Mouse (Mus musculus) myocyte (in vitro differentiated cells): ENCODE measurements at regions not wholly inside any gene's neighbourhood (a gene's known extent, or its start where the extent isn't known, plus 50 kb on each side); places are given as distances from the start of the nearest gene placed in this dataset.

ENCODE experiments used
- H3K27me3 ChIP-seq: one replicate; pipeline ENCODE4 v1.6.1; 2011; ENCODE audit not compliant: control insufficient read depth, insufficient read depth, insufficient read length
- H3K36me3 ChIP-seq: one replicate; pipeline ENCODE4 v1.6.1; 2011; ENCODE audit not compliant: control insufficient read depth, insufficient read depth
- H3K4me2 ChIP-seq: one replicate; pipeline ENCODE4 v1.6.1; 2011; ENCODE audit warnings: low read depth, control low read depth
- H3K4me3 ChIP-seq: one replicate; pipeline ENCODE4 v1.5.1; 2011; ENCODE audit warnings: mild to moderate bottlenecking, control low read depth, moderate library complexity
- H3K79me2 ChIP-seq: one replicate; pipeline ENCODE4 v1.6.1; 2011; ENCODE audit not compliant: control insufficient read depth, insufficient read depth
- H3ac ChIP-seq: one replicate; pipeline ENCODE4 v1.6.1; 2011; ENCODE audit not compliant: control insufficient read depth, insufficient read length
- CEBPB ChIP-seq: IDR thresholded peaks from 2 replicates; pipeline ENCODE4 v1.6.1; 2011; ENCODE audit warnings: mild to moderate bottlenecking, moderate library complexity; ENCODE audit not compliant: poor library complexity, insufficient read depth, severe bottlenecking
- E2F4 ChIP-seq: IDR thresholded peaks from one replicate; pipeline ENCODE4 v1.6.1; 2011; ENCODE audit warnings: mild to moderate bottlenecking, control low read depth, moderate library complexity; ENCODE audit not compliant: insufficient read depth
- MAX ChIP-seq: IDR thresholded peaks from one replicate; pipeline ENCODE4 v1.6.1; 2011; ENCODE audit warnings: low read depth, mild to moderate bottlenecking, control low read depth
- MYOD1 ChIP-seq, 3 experiments: IDR thresholded peaks; one replicate each; pipeline ENCODE4 v1.6.1; 2011; ENCODE audit warnings: control low read depth in 2 of 3, low read depth in 2 of 3, mild to moderate bottlenecking in 2 of 3, moderate library complexity in 1 of 3; ENCODE audit not compliant: insufficient read length in 2 of 3, control insufficient read depth in 1 of 3
- MYOG ChIP-seq, 3 experiments: IDR thresholded peaks; one replicate each; pipeline ENCODE4 v1.6.1; 2011; ENCODE audit warnings: control low read depth in 2 of 3, low read depth in 2 of 3, mild to moderate bottlenecking in 2 of 3; ENCODE audit not compliant: insufficient read length in 2 of 3, control insufficient read depth in 1 of 3, insufficient read depth in 1 of 3
- POLR2A ChIP-seq: IDR thresholded peaks from one replicate; pipeline ENCODE4 v1.6.1; 2011; ENCODE audit warnings: low read depth, mild to moderate bottlenecking, control low read depth, moderate library complexity; ENCODE audit not compliant: insufficient read length
- POLR2AphosphoS2 ChIP-seq: IDR thresholded peaks from one replicate; pipeline ENCODE4 v1.6.1; 2011; ENCODE audit warnings: low read depth, control low read depth; ENCODE audit not compliant: insufficient read length
- REST ChIP-seq: IDR thresholded peaks from one replicate; pipeline ENCODE4 v1.6.1; 2011; ENCODE audit warnings: mild to moderate bottlenecking, control low read depth, moderate library complexity; ENCODE audit not compliant: insufficient read depth, insufficient read length
- SRF ChIP-seq: IDR thresholded peaks from one replicate; pipeline ENCODE4 v1.6.1; 2011; ENCODE audit warnings: low read depth; ENCODE audit not compliant: control insufficient read depth, insufficient read length
- TCF12 ChIP-seq: IDR thresholded peaks from one replicate; pipeline ENCODE4 v1.6.1; 2011; ENCODE audit warnings: mild to moderate bottlenecking, control low read depth; ENCODE audit not compliant: poor library complexity, insufficient read depth, severe bottlenecking
- TCF3 ChIP-seq: IDR thresholded peaks from one replicate; pipeline ENCODE4 v1.6.1; 2011; ENCODE audit warnings: low read depth, control low read depth; ENCODE audit not compliant: insufficient read length
- USF1 ChIP-seq: IDR thresholded peaks from one replicate; pipeline ENCODE4 v1.6.1; 2011; ENCODE audit warnings: low read depth, mild to moderate bottlenecking, control low read depth, moderate library complexity

DNA sequence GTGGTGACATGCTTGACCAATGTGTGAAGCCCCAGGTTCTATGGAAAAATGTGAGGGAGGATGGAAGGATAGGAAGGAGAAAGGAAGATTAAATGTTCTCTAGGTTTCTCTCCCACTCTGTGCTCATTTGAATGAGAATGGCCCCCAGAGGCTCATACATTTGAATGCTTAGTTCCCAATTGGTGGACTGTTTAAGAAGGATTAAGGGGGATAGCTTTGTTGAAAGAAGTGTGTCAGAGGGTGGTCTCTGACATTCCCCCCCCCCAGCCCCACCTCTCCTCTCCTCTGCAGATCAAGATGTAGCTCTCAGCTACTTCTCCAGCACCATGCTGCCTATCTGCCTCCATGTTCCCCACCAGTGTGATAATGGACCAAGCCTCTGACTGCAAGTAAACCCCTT lies 467.7 kb upstream of the Castor2 start:
- H3ac ChIP-seq, result no peak overlapping the region
- TF ChIP-seq CEBPB, result no peak
- no peak for TF ChIP-seq USF1
- H3K4me3 ChIP-seq, result no peak overlapping the region
- no peaks in the 10 kb centered on the region for H3K79me2 ChIP-seq
- H3K4me2 ChIP-seq, result no peak overlapping the region
- no peaks in the 10 kb centered on the region for H3K27me3 ChIP-seq
- no peaks in the 10 kb centered on the region for H3K36me3 ChIP-seq

DNA sequence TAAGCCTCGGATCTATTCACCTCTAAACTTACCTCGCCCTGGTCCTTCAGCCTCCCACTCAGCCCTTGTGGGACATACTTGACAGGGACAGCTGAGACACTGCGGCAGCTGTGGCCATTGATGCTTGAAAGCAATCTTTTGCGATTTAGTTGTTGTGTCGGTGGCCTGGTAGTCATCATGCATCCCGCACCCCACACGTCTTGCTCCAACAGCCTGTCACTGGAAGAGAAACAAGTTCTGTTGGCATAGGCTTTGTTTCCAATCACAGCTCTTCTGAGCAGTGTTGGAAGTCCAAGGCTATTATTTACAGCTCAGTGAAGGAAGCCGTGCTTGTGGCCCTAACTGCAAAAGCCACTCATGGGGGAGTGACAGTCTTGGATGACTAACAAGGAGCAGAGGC lies 480.2 kb upstream of the Castor2 start:
- H3K27me3 ChIP-seq, result no peaks in the 10 kb centered on the region
- H3K4me2 ChIP-seq, result no peak overlapping the region
- no peaks in the 10 kb centered on the region for H3K79me2 ChIP-seq
- H3ac ChIP-seq, result no peak overlapping the region
- no peak overlapping the region for H3K4me3 ChIP-seq
- H3K36me3 ChIP-seq, result no peaks in the 10 kb centered on the region
- TF ChIP-seq POLR2AphosphoS2 (no peak), CEBPB (no peak), TCF12 (no peak)

DNA sequence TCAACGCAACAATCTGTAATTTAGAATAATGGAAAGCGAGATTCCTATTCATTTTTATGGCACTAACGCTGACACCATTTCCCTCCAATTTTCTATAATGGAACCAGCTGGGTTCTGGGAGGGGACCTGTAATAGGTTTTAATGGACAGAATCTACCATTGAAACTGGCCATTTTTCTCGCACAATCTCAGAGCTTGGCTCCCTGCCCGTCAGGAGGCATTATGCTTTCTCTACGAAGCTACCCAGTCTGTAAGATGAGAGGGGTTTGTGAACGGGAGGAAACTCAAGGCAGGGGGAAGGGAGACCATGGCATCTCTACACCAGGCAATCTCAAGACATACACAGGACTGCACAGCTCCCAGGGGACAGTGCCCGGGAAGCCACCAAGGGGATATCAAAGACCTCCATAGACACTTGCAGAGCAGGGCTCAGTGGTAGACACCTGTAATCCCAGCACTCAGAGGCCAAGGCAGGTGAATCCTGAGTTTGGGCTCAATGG lies 498.2 kb upstream of the Castor2 start:
- no peaks in the 10 kb centered on the region for H3K27me3 ChIP-seq
- H3ac ChIP-seq, result no peak overlapping the region
- H3K4me3 ChIP-seq, result no peak overlapping the region
- H3K79me2 ChIP-seq, result no peaks in the 10 kb centered on the region
- no peak for TF ChIP-seq MAX
- no peak for TF ChIP-seq MYOG (IDR thresholded peaks at IDR 0.05; ENCODE audit: control insufficient read depth in 1 of 3, insufficient read depth in 1 of 3, insufficient read length in 2 of 3, low read depth in 2 of 3)
- no peak for TF ChIP-seq SRF
- TF ChIP-seq POLR2AphosphoS2, result no peak
- no peak for TF ChIP-seq USF1
- no peak for TF ChIP-seq CEBPB
- no peak for TF ChIP-seq POLR2A
- no peak for TF ChIP-seq TCF12
- no peak for TF ChIP-seq E2F4
- no peak for TF ChIP-seq TCF3
- TF ChIP-seq MYOD1 (IDR thresholded peaks at IDR 0.05; ENCODE audit: control insufficient read depth in 1 of 3, insufficient read length in 2 of 3, low read depth in 2 of 3), result no peak
- TF ChIP-seq REST, result no peak
- H3K36me3 ChIP-seq, result no peaks in the 10 kb centered on the region
- H3K4me2 ChIP-seq, result no peak overlapping the region

DNA sequence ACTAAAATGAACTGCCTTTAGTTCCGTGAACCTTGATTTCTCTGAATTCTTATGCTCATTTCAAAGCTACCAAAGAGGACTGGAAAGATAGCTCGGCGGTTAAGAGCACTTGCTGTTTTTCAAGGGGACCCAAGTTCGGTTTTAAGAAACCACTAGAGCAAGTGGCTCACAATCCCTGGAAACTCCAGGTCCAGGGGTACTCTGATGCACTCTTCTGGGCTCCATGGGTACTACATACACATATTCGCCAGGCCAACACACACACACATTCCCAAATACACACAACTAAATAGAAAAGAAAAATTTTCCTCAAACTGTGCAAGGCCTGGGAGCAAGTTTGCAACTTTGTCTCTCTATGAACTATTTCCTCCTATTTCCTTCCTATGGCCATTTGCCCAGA lies 498.9 kb upstream of the Castor2 start:
- Histone ChIP-seq H3K27me3 (no peaks in the 10 kb centered on the region), H3K4me2 (no peak overlapping the region), H3K79me2 (no peaks in the 10 kb centered on the region), H3K36me3 (no peaks in the 10 kb centered on the region), H3K4me3 (no peak overlapping the region), H3ac (no peak overlapping the region)
- TF ChIP-seq MYOG (IDR thresholded peaks at IDR 0.05; ENCODE audit: control insufficient read depth in 1 of 3, insufficient read depth in 1 of 3, insufficient read length in 2 of 3, low read depth in 2 of 3) (no peak), E2F4 (no peak), TCF12 (no peak), POLR2A (no peak), TCF3 (no peak), USF1 (no peak), POLR2AphosphoS2 (no peak)

DNA sequence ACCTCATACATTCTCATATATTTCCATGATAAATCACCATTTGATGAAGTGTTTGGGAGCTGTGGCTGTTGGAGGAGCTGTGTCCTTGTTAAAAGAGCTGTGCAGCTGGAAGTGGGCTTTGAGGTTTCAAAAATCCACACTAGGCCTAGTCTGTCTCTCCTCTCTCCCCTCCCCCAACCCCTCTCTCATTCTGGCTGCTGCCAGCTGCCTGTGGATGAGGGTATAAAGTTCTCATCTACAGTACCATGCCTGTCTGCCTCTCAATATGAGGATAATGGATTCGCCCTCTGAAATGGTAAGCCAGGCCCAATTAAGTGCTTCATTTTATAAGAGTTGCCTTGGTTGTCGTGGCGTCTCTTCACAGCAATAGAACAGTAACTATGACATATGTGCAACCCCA lies 501.4 kb upstream of the Castor2 start:
- TF ChIP-seq POLR2AphosphoS2 (no peak), TCF12 (no peak), POLR2A (no peak), E2F4 (no peak), REST (no peak)
- Histone ChIP-seq H3ac (no peak overlapping the region), H3K79me2 (no peaks in the 10 kb centered on the region), H3K36me3 (no peaks in the 10 kb centered on the region), H3K27me3 (no peaks in the 10 kb centered on the region), H3K4me3 (no peak overlapping the region), H3K4me2 (no peak overlapping the region)

DNA sequence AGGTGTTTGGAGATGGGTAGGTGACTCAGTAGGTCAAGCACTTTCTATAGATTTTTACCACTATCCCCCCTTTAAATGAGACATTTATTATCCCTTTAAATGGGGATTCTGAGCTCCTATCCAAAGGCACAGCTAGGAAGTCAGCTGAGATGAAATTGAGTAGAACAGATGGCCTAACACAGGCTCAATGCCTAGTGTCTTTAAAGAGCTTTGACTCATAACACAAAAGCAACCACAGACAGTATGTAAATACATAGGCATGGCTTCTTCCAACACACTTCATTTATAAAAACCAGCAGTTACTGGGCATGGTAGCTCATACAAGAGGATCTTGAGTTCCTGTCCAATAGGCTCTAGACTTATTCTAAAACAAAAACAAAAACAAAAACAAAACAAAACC lies 513.0 kb upstream of the Castor2 start:
- TF ChIP-seq MAX (no peak), POLR2A (no peak), MYOG (IDR thresholded peaks at IDR 0.05; ENCODE audit: control insufficient read depth in 1 of 3, insufficient read depth in 1 of 3, insufficient read length in 2 of 3, low read depth in 2 of 3) (no peak), MYOD1 (IDR thresholded peaks at IDR 0.05; ENCODE audit: control insufficient read depth in 1 of 3, insufficient read length in 2 of 3, low read depth in 2 of 3) (no peak), POLR2AphosphoS2 (no peak), TCF12 (no peak), E2F4 (no peak), REST (no peak), CEBPB (no peak)
- Histone ChIP-seq H3K4me3 (no peak overlapping the region), H3ac (no peak overlapping the region), H3K4me2 (no peak overlapping the region), H3K36me3 (no peaks in the 10 kb centered on the region), H3K27me3 (no peaks in the 10 kb centered on the region), H3K79me2 (no peaks in the 10 kb centered on the region)
